Mouse (Mus musculus): ENCODE results near the gene Agbl4. TPM values are rescaled to one million over a fixed set of nuclear protein-coding genes. Genes with fewer than 3 reads are reported as not detected.

Agbl4 gene
- polyA plus RNA-seq, 1 experiment from 2014 or later = 0.97 TPM

DNA sequence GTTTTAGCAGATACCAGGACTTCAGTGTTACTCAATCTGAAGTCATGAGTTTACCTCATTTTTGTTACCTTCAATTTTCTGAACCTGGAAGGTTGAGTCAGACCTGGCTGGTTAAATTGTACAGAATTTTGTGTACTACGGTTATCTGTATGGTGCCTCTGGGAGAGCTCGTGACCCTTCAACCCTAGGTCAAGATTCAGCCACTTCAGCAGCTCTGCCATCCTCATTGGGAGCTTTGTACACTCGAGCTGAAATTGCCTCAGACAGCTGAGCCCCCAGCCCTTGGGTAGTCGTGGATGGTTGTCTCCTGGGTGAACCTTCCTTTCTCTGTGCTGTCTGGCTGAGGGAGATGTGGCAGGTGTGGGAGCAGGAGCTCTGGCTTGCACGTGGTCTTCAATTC lies 1034.6 kb downstream of the Agbl4 start:
- WGBS = 52% methylated on average over 5 of the region's 5 CpGs
- Histone ChIP-seq H3K4me2 (ENCODE audit: low read depth, low read length) (no peak overlapping the region), H3K36me3 (ENCODE audit: control insufficient read depth, insufficient read depth, low read length) (peaks cover 18% of the 10 kb centered on the region), H3K27ac (ENCODE audit: low read length) (no peak overlapping the region), H3K27me3 (ENCODE audit: control insufficient read depth, insufficient read depth, low read depth, low read length) (no peaks in the 10 kb centered on the region), H3K9me3 (ENCODE audit: control insufficient read depth, low read length) (no peaks in the 10 kb centered on the region), H3K9ac (ENCODE audit: low read length) (no peak overlapping the region), H3K4me3 (ENCODE audit: low read length) (no peak overlapping the region), H3K4me1 (replicated peaks; ENCODE audit: control insufficient read depth, insufficient read depth, low read length) (0 out of 2 replicates have a peak, but pooled peaks cover 5% of the 10 kb centered on the region)
- no peak for ATAC-seq (ENCODE audit: low read depth)

DNA sequence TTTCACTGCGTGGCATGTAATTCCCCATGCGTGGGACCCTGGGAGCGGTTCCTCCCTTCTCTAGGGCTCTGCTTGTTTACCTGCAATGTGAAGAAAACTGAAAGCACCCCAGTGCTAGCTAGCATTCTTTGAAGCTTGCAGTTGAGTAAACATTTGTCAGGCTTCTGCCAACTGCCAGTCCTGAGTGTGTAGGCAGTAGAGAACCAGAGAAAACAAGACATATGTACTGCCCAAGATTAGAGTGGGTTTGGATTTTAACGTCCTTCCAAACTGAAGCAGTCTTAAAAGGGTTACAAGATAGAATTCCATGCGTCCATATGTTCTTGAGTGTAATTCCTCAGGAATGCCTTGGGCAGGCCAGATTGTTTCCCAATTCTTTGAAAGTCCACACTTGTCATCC lies 1035.0 kb downstream of the Agbl4 start:
- H3K27ac ChIP-seq (ENCODE audit: low read length) = no peak overlapping the region
- no peak overlapping the region for H3K9ac ChIP-seq (ENCODE audit: low read length)
- H3K4me1 ChIP-seq (replicated peaks; ENCODE audit: control insufficient read depth, insufficient read depth, low read length) = 0 out of 2 replicates have a peak, but pooled peaks cover 5% of the 10 kb centered on the region
- no peak overlapping the region for H3K4me3 ChIP-seq (ENCODE audit: low read length)
- peaks cover 22% of the 10 kb centered on the region for H3K36me3 ChIP-seq (ENCODE audit: control insufficient read depth, insufficient read depth, low read length)
- WGBS = 64% methylated on average over 5 of the region's 5 CpGs
- no peaks in the 10 kb centered on the region for H3K9me3 ChIP-seq (ENCODE audit: control insufficient read depth, low read length)
- no peak for ATAC-seq (ENCODE audit: low read depth)
- no peak overlapping the region for H3K4me2 ChIP-seq (ENCODE audit: low read depth, low read length)
- H3K27me3 ChIP-seq (ENCODE audit: control insufficient read depth, insufficient read depth, low read depth, low read length) = no peaks in the 10 kb centered on the region

DNA sequence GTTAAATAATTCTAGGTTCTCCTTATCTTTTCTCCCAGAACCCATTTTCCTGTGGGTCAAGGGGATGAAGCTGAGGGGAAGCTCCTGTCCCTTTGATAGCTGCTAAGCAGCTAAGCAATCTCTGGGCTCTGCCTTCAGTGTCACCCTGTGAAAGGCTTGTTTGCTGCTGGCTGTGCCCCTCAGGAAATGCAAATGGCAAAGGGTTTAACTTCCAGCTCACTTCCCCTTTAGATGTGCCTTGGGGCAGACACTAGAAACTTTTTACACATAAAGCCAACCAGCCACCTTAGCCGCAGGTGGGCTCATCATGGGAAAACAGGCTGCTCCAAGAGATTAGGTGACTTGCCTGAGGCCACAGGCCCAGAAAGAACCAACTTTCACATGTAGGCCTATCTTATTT lies 1044.2 kb downstream of the Agbl4 start:
- 93% methylated on average over 1 of the region's 1 CpGs for WGBS
- H3K4me3 ChIP-seq (ENCODE audit: low read length) = no peak overlapping the region
- ATAC-seq (ENCODE audit: low read depth) = no peak

DNA sequence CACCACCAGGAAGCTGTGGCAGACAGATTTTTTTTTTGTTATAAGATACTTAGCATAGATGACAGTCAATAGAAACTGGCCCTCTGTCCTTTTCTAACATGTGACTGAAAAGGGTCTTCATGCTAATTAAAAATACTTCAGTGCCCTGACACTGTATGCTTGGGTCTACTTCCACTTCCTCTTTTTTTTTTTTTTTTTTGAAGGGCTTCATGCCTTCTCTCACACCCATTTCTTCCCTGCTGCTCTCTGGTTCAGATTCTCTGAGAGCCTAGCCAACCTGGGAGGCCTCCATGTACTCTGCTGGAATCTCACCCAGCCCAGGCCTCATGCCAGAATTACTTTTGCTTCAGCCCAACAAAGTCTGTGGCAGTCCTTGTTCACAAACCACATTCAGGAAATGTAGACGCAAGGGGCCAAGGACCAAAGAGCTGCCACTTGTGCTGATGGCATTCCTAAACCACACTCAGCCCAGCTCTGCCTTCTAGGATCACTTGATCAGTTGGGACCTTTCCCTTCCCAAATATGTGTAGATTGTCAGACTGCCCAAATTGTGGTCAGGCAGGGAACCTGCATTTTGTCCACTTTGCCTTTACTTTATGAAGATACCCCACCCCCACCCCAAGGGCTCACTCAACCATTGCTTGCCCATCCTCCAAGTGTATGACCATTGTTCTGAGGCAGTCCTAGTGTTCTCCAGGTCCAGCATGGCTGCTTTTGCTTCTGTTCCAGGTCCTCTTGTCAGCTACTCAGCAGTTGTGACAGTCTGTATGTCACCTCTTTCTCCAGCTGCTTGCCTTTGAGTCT lies 1045.2 kb downstream of the Agbl4 start:
- Histone ChIP-seq H3K4me3 (ENCODE audit: low read length) (no peak overlapping the region), H3K9me3 (ENCODE audit: control insufficient read depth, low read length) (no peaks in the 10 kb centered on the region), H3K27ac (ENCODE audit: low read length) (peak overlapping the region; percentile 53), H3K36me3 (ENCODE audit: control insufficient read depth, insufficient read depth, low read length) (no peaks in the 10 kb centered on the region), H3K9ac (ENCODE audit: low read length) (no peak overlapping the region), H3K4me2 (ENCODE audit: low read depth, low read length) (no peak overlapping the region), H3K4me1 (replicated peaks; ENCODE audit: control insufficient read depth, insufficient read depth, low read length) (peaks cover 15% of the 10 kb centered on the region), H3K27me3 (ENCODE audit: control insufficient read depth, insufficient read depth, low read depth, low read length) (no peaks in the 10 kb centered on the region)
- peak; percentile 84 for ATAC-seq (ENCODE audit: low read depth)
- WGBS = 29% methylated on average over 1 of the region's 1 CpGs

More for the DNA sequence above, 1044.2 kb downstream of the Agbl4 start:
- no peaks in the 10 kb centered on the region for H3K27me3 ChIP-seq (ENCODE audit: control insufficient read depth, insufficient read depth, low read depth, low read length)
- H3K36me3 ChIP-seq (ENCODE audit: control insufficient read depth, insufficient read depth, low read length) = peaks cover 6% of the 10 kb centered on the region; the same call in 1 of the 2 replicates
- H3K4me1 ChIP-seq (replicated peaks; ENCODE audit: control insufficient read depth, insufficient read depth, low read length) = peaks cover 15% of the 10 kb centered on the region
- no peak overlapping the region for H3K4me2 ChIP-seq (ENCODE audit: low read depth, low read length)
- no peak overlapping the region for H3K9ac ChIP-seq (ENCODE audit: low read length)
- H3K9me3 ChIP-seq (ENCODE audit: control insufficient read depth, low read length) = no peaks in the 10 kb centered on the region
- H3K27ac ChIP-seq (ENCODE audit: low read length) = no peak overlapping the region

DNA sequence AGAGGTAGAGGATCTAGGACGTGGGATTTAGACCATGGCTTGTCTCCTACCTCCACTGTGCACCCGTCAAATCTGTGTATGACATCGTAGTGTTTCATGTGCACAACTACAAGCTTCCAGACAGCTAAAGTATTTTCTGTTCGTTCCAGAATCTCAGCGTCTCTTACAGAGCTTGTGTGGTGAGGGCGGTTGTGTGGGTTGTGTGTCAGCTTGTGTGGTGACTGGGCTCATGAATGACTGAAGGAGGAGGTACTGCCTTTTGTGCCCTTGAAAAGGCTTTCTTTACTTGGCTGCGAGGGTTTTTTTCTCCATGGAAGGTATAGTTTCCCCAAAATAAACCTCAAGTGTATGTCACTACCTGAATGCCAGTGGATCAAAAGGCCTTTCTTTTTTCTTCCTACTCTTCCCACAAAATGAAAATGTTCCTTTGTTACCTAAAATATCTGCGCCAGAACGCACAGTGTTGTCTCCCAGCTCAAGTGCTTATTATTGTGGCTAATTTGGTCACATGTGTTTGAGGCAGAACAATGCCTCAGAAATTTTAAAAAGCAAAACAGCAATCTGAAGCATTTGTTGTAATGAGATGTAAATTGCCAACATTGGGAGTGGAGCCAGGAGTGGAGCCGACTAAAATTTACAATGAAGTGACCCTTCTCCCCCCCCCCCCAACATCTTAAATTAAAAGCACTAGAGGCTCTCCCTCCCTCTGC lies 1046.6 kb downstream of the Agbl4 start:
- no peak for ATAC-seq (ENCODE audit: low read depth)
- H3K9ac ChIP-seq (ENCODE audit: low read length) = no peak overlapping the region
- 81% methylated on average over 10 of the region's 10 CpGs for WGBS
- peaks cover 15% of the 10 kb centered on the region for H3K4me1 ChIP-seq (replicated peaks; ENCODE audit: control insufficient read depth, insufficient read depth, low read length)
- no peak overlapping the region for H3K4me3 ChIP-seq (ENCODE audit: low read length)
- H3K36me3 ChIP-seq (ENCODE audit: control insufficient read depth, insufficient read depth, low read length) = no peaks in the 10 kb centered on the region
- no peak overlapping the region for H3K27ac ChIP-seq (ENCODE audit: low read length)
- H3K27me3 ChIP-seq (ENCODE audit: control insufficient read depth, insufficient read depth, low read depth, low read length) = no peaks in the 10 kb centered on the region
- H3K9me3 ChIP-seq (ENCODE audit: control insufficient read depth, low read length) = no peaks in the 10 kb centered on the region
- H3K4me2 ChIP-seq (ENCODE audit: low read depth, low read length) = no peak overlapping the region

DNA sequence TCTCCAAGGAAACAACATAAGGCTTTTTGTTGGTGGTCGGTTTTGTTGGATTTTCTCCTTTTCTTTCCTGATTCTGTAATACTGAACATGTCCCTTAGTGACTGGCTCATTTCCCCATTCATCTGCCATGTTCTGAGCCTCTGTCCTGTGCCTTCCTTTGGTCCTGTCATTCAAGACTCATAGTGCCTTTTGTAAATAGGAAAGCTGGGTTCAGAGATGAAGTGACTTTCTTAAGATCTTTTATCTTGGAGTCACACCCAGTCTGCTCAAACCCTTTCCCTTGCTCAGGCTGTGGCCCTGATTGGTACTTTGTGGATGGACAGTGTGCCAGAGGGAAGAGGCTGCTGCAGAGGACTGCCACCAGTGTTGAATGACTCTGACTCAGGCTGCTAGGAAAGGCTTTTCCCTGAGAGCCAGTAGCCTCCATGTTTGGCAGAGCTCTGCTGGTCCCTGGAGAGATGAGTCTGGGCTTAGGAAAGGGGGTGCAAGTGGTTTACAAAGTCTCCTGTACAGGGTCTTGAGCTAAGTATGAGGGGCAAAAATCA lies 1047.2 kb downstream of the Agbl4 start:
- Histone ChIP-seq H3K9ac (ENCODE audit: low read length) (no peak overlapping the region), H3K4me3 (ENCODE audit: low read length) (no peak overlapping the region), H3K27ac (ENCODE audit: low read length) (no peak overlapping the region), H3K4me1 (replicated peaks; ENCODE audit: control insufficient read depth, insufficient read depth, low read length) (peaks cover 21% of the 10 kb centered on the region), H3K9me3 (ENCODE audit: control insufficient read depth, low read length) (no peaks in the 10 kb centered on the region), H3K27me3 (ENCODE audit: control insufficient read depth, insufficient read depth, low read depth, low read length) (no peaks in the 10 kb centered on the region), H3K36me3 (ENCODE audit: control insufficient read depth, insufficient read depth, low read length) (no peaks in the 10 kb centered on the region), H3K4me2 (ENCODE audit: low read depth, low read length) (no peak overlapping the region)
- no peak for ATAC-seq (ENCODE audit: low read depth)
- WGBS = 56% methylated on average over 1 of the region's 1 CpGs

DNA sequence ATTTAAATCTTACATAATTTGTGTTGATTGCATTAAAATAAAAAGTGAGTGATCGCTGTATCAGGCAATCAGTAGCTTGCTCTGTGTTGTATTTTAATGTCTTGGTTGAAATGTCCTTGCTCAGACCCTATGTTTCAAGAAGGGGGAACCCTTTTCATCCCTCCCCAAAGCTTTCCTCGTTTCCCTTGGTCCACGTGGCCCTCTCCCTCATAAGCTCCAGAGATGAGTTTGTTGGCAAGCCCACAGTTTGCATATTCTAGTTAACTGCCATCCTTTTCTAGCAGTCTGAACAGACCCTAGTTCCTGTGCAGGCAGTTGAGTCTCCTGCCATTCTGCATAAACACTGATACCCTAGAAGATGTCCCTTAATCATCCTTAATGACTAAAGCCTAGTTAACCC lies 1050.5 kb downstream of the Agbl4 start:
- no peak overlapping the region for H3K27ac ChIP-seq (ENCODE audit: low read length)
- H3K4me2 ChIP-seq (ENCODE audit: low read depth, low read length) = no peak overlapping the region
- no peak overlapping the region for H3K9ac ChIP-seq (ENCODE audit: low read length)
- H3K4me1 ChIP-seq (replicated peaks; ENCODE audit: control insufficient read depth, insufficient read depth, low read length) = peaks cover 10% of the 10 kb centered on the region; the same call in 1 of the 2 replicates
- H3K36me3 ChIP-seq (ENCODE audit: control insufficient read depth, insufficient read depth, low read length) = no peaks in the 10 kb centered on the region
- no peaks in the 10 kb centered on the region for H3K9me3 ChIP-seq (ENCODE audit: control insufficient read depth, low read length)
- H3K4me3 ChIP-seq (ENCODE audit: low read length) = no peak overlapping the region
- WGBS = 80% methylated on average over 3 of the region's 3 CpGs
- H3K27me3 ChIP-seq (ENCODE audit: control insufficient read depth, insufficient read depth, low read depth, low read length) = no peaks in the 10 kb centered on the region
- ATAC-seq (ENCODE audit: low read depth) = no peak

DNA sequence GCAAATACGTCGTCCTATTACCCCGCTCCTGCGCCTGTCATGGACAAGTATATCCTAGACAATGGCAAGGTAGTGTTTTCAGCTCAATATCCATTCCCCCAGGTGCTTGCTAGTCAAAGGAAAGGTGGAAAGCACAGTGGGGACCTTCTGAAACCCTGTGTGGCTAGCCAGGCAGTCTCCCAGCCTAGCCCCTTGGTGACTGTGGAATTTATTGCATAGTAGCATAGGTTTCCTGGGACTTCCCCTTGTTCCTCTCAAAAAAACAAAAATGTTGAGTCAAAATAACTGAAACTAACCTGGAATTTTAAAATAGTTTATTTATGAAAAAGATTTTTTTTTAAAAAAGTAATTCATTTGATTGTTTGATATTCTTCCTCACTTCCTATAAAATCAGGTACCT lies 1051.1 kb downstream of the Agbl4 start:
- no peak overlapping the region for H3K27ac ChIP-seq (ENCODE audit: low read length)
- no peak overlapping the region for H3K4me3 ChIP-seq (ENCODE audit: low read length)
- no peak overlapping the region for H3K4me2 ChIP-seq (ENCODE audit: low read depth, low read length)
- no peaks in the 10 kb centered on the region for H3K27me3 ChIP-seq (ENCODE audit: control insufficient read depth, insufficient read depth, low read depth, low read length)
- 98% methylated on average over 4 of the region's 4 CpGs for WGBS
- no peaks in the 10 kb centered on the region for H3K9me3 ChIP-seq (ENCODE audit: control insufficient read depth, low read length)
- no peak overlapping the region for H3K9ac ChIP-seq (ENCODE audit: low read length)
- peaks cover 7% of the 10 kb centered on the region; the same call in 1 of the 2 replicates for H3K4me1 ChIP-seq (replicated peaks; ENCODE audit: control insufficient read depth, insufficient read depth, low read length)
- H3K36me3 ChIP-seq (ENCODE audit: control insufficient read depth, insufficient read depth, low read length) = no peaks in the 10 kb centered on the region
- ATAC-seq (ENCODE audit: low read depth) = no peak

All from lung, embryonic 16.5 days (tissue).